Mouse (Mus musculus) kidney, postnatal 25 days (tissue): Measurements from ENCODE around the gene Ube2o.

Experiments used
- DNase-seq, 2 experiments: peaks; one replicate each; pipeline ENCODE4 v3.0.0; 2021; ENCODE audit warnings: mixed read lengths in 2 of 2

The Ube2o gene

DNA sequence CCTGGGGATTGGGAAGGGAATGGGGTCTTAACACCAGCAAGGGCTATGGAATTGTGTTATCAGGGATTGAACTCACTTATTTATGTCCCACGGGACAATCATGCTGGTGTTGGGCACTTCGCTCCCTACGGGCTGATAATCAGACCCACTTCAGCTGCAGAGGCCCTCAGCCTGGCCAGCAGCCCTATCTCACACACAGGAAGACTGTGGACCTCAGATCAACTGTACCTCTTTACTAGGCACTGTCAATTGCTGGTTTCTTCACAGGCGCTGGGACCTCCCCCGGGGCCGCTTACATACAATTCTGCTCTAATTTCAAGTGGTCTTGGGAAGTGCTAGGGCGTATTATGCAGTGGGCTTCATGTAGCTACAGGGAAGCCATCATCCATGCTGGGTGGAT, 44.6 kb downstream of the Ube2o start:
- DNase-seq = no peak

DNA sequence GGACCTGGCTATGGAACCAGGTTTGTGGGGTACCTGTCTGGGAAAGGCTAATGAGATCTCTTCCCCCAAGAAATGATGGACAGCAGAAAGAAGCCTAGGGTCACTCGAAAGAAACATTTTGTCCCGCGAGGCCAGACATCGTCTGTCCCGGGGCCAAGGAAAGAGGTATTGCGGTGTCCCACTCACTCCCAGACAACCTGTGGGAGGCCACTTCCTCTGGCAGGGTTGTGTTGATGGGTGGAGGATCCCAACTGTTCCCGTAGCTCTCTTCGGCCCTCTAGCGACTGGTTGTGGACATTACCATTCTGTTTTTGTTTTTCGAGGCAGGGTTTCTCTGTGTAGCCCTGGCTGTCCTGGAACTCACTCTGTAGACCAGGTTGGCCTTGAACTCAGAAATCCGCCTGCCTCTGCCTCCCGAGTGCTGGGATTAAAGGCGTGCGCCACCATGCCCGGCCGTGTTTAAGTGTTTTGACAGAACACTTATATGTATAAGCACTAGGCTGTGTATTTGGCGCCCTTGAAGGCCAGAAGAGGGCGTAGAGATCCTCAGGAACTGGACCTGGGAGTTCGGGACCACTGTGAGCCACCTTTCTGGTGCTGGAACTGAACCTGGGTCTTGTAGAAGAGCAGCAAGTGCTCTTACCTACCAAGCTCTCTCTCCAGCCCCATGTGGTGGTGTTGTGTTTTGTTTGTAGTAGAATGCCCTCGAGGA, 46.9 kb downstream of the Ube2o start:
- DNase-seq = peak; percentile 79

DNA sequence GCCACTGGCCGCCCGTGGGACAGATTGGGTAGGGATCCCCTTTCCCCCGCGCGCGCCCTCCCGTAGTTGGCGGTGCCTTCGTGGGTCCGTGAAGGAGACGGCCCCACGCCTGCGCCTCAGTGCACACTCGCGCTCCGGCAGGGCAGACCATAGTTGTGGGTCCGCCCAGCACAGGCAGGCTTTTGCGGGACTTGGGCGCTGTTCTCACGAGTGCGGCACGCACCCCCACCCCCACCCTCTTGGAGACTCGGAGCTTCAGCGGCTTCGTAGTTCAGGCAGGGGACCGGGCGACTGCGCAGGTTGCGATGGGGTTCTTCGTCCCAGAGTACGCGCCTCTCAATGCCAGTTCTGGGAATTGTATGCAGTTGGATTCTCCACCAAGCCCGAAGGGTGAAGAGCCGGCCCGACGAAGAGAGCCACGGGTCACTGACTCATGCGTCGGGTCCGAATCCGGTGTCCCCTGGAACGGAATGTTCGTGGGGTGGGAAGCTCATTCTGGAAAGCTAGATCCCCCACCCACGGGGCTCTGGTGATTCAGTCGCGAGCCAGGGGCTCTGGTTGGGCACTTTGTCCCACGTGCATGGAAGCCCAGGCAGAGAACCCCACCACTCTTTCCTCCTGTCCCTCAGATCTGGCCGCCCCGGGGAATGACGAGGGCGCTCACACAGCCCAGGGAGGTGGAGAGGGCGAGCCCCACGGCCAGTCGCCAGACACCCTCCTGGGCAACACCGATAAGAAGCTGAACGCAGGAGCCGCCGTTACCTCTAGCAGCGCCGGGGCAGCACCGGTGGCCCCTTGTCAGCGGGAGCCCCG, 47.7 kb downstream of the Ube2o start:
- DNase-seq = peak; percentile 24 to 65

DNA sequence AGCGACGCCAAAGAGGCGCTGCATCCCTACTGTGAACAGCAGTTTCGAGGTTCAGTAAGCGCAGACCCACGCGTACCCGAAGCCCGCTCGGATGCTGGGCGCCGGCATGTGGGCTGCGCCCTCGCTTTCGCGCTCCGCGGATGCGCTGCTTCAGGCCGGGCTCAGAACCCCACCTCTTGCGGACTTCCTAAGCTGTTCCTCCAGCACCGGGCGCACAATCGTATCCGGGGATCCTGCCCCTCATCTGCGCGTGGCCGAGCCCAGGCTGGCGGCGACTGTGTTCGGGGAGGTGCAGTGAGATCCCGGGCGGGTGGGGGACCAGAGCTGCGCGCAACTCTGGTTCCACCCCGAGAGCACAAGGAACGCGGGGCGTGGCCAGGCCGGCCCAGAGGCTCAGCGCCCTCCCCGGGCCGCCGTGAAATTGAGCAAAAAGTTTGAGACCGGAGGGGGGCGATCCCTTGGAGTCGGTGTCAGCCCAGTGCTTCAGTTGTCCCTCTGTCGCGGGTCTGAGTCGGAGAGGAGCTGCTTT, 48.4 kb downstream of the Ube2o start:
- peak; percentile 79 to 86 for DNase-seq

DNA sequence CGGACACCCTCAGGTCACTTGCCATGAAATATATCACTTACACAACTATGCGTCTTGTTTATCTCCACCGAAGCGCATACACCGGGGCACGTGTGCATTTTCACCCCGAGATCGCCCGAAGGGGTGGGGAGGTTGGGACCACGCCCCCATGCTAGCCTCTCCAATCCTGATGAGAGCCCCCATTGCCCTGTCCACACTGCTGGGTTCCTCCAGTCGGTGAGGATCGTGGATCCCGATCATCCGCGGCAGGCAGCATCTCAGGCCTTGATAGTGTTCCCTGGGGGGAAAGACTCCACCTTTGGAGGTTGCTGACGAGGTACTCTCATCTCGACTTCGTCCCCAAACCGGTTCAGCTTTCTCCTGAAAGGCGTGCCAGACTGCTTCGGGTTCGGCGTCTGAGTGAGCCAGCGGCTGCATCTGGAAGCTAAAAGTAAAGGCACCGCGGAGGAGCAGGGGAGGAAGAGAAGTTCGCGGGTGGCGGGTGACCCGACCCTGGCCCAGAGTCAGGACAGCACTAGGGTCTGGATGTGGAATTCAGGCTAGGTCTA, 48.9 kb downstream of the Ube2o start:
- peak; percentile 24 to 65 for DNase-seq

DNA sequence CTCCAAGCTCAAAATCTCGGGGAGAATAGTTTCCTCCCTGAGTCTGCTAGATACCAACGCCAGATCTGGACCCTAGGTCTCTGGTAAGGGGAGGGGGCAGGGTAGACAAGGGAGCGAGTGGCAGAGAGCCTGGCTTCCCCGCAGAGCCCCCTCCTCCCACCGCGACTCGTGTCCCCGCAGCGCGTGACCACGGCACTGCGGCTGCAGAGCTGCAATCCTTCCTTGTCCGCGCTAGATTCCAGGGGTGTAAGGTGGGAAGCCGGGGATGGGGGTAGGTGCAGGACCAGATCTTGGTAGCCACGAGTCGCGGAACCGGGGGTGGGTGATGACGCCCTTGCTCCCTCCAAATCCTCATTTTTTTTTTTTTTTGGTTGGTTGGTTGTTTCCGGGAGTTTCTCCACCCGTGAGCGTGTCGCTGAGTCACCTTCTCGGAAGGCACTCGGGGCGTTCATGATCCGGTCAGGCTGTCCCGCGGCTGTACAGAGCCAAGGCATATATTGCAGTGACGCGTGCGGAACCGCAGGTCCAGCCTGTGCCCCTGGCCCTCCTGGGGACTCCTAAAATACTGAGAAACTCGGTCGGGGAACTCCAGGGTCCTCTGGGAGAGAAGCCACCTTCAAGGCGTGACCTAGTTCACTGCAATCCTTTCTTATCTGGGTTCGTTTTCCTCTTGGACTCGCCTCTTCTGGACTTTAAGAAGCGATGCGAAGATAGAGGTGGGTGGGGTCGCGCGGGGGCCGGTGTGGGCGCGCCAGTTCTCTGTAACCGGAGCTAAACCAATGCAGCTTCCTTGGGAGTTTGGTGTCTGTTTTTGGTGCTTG, 49.7 kb downstream of the Ube2o start:
- DNase-seq = no peak

DNA sequence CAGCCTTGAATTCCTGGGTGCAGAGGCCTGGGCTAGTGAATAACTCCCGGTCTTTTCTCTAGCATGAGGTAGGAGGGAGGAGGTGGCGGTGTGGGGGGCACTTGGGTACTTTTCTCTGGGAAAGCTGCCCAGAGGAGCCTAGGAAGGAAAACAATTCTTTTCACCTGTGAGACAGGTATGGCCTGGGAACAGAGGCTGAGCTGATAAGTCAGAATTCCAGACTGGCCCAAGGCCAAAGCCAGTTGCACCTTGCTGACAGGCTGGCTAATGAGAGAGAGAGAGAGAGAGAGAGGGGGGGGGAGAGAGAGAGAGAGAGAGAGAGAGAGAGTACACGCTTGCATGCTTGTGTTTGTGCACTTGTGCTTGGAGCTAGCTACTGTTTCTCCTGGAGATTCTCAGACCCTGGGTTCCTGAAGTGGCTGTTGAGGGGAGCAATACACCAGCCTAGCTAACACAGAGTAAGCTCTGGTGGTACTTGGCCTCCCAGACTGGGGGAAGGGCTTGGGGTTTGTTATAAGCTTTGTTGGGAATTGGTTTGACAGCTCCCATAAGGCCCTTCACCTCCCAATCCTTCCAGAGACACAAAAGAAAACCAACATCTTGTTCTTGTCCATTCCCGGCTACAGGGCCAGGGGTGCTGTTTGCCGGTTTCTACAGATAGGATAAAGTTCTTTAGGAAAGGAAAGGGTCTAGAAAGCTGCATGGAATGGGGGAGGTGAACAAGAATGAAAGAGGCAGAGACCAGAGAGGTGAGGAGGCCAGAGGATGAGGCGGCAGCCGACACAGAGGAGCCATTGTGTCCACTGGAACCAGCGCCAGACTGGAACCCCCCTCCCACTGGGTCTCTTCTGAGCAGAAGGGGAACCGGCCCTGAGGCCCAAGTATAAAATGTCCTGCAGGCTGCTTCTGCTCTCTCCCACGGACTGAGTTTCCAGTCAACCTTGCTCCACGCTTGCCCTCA, 50.8 kb downstream of the Ube2o start, which contains the start of gene Sphk1:
Sphk1 (plus strand) TSS at position 739 of the 961 bp plus-strand sequence.
- DNase-seq = peak; percentile 54 to 65

DNA sequence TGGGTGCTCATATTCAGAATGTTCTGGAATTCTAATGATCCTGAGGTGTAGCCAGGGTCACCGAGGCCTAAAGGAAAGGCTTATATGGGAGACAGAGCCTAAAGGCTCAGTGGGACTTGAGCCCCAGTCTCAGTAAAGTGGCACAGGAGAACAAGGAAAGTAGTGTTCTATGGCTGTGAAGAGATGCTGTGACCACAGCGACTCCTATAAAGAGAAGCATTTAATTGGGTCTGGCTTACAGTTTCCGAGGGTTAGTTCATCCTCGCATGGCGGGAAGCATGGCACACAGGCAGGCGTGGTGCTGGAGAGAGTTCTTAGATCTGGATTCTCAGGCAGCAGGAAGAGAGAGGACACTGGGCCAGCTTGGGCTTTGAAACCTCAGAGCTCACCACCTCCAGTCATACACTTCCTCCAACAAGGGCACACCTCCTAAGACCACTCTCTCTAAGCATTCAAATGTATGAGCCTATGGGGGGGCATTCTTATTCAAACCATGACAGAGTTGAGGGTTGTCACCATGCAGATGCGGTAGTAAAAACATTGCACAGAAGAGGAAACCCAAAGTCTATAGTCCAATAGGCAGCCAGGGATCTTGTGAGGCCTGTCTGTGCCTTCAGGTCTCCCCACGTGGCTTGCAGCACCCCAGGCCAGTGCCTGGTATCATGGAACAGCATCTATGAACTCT, 52.5 kb downstream of the Ube2o start:
- DNase-seq = no peak

DNA sequence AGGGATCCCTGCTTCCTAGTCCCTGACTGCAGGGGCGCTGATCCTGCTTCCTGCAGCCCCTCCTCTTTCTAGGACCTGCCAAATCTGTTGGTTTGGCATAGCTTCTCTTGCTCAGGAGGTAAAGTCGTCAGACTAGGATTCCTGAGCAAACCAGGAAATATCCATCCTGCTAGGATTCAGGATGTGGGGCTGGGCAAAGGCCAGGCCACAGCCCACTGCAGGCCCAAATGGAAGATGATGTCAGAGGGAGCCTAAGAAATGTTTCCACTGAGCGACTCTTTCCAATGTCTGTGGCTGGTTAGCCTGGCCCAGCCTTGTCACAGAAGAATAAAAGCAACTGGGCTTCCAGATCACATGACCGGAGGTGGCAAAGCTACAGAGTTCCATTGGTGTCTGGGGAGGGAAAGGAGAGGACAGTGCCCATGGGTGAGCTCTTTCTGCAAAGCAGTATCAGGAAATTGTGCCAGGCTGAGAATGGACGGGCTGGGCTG, 57.5 kb downstream of the Ube2o start:
- DNase-seq = peak in 1 of 2 experiments; percentile 59

DNA sequence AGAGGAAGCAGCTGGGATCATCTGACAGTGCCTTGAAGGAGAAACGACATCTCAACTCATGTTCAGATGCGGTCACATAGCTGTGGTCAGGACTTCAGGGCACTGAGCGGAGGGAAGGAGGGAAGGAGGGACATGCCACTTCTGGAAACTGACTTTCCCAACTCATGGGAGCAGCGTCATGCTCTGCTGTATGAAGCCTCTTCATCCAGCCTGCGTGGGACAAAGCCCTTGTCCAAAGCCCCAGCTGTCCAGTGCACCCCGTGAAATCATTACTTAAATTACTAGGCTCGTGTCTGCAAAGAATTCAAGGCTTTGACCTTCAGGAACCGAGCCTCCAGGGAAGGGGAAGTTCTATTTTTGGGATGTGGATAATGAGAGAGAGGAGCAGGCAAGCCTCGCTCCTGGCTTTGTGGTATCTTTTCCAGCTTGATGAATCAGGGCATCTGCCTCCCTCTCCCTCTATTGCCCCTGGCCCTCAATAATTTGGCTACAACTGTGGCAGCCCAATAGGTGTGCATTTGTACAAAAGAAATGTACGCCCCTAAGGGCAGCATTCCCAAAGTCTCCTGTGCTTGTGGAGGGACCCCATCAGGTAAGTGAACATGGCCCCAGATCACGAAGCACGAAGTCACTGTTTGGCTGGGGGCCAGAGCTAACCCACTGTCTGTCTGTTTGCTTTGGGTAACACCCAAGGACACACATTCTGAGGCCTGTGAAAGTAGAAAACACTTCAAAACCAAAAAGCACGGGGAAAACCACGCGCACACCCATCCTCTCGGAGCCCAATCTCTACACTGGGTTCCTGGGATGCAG, 58.2 kb downstream of the Ube2o start:
- DNase-seq = peak; percentile 30 to 60

DNA sequence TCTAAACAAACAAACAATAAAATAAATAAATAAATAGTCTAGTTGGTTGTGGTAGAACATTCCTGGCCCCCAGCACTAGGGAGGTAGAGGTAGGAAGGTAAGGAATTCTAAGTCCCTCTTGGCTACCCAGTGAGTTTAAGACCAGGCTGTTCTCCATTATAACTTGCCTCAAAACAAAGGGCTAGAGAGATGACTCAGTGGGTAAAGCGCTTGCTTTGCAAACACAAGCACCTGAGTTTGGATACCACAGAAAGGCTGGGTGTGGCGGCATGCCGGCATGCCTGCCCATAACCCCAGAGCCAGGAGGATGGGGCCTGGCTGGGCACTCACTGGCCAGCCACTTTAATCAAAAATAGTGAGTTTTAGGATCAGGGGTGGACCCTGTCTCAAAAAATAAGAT, 59.2 kb downstream of the Ube2o start:
- DNase-seq = no peak

DNA sequence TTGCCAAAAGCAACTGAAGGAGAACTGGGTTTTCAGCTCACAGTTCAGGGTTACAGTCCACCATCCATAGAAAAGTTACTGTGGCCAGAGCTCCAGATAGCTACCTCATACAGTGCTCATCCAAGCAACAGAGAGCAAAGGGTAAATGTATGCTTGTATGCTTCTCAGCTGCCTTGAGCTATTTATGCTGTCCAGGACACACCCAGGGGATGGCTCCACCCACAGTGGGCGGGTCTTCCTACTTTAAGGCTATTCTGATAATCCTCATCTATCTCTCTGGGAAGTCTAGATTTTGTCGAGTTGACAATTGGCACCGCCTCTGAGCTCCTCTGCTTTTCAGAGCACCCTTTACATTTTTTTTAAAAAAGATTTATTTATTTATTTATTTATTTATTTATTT, 60.1 kb downstream of the Ube2o start:
- DNase-seq = peak in 1 of 2 experiments; percentile 50

DNA sequence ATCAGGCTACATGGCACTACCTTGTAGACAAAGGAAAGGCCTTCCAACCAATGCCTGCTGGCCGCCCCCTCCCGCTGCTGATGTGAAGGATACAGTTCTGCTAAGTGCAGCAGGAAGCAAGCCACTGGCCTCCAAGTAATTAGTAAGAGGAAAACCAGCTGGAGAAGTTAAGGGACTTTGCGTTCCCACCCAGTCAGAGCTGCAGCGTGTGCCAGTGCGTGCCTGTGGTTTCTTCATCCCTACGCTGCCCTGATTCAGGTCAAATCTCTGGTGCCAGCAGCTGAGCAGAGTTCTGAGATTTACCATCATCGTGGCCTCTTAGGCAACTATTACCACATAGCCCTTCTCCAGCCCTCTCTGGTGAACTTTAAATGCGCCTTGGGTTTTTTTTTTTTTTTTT, 62.8 kb downstream of the Ube2o start:
- DNase-seq = peak; percentile 33 to 66

DNA sequence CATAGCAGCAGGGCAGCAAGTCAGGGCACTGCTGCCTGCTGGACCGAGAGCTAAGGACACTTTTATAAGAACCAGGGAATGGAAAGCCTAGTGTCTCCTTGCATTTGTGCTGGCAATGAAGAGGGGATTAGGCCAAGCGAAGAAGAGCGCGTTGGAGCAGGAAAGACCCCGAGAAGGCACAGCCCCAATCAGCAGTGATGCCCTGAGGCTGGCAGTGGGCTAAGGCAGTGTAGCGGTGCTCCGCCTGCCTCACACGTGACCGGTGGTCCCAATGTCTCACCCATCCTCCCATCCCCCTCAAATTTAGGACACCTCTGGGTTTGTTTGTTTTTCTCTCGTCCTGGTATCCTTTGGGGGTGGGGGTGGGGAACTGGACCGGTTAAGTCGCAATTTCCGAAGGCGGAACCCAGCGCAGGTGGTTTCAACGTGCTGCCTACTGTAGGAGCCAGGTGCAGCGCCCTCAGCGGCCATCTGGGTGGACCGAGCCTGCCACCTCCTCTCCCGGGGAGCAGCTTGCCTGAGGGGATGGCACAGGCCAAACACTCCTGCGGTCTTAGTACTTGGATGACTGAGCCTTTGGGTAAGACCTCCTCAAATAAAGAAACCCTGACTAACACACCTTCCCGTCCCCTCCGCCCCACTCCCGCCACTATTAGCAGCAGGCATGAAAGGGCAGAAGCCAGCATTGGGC, 65.8 kb downstream of the Ube2o start:
- DNase-seq = peak; percentile 30 to 73

DNA sequence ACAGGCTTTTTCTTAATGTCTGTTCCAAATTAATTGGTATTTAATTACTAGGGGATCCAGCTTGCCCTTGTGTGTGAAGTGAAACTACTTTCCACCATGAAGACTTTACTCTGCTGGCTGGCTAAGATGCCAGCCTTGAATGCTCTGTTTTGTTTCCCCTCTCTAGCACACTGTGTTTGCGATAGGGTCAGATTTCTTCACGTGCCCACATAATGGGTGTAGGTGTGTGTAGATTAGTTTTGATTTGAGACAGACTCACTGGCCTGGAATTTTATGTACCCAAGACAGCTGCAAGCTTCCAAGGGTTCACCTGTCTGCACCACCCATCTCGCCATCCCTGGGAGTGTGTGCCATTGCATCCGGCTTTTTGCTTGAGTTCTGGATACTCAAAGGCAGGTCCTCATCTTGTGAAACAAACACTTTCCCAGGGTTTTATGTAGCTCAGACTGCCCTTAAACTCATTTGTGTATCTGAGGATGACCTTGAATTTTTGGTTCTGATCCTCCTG, 67.7 kb downstream of the Ube2o start:
- no peak for DNase-seq

DNA sequence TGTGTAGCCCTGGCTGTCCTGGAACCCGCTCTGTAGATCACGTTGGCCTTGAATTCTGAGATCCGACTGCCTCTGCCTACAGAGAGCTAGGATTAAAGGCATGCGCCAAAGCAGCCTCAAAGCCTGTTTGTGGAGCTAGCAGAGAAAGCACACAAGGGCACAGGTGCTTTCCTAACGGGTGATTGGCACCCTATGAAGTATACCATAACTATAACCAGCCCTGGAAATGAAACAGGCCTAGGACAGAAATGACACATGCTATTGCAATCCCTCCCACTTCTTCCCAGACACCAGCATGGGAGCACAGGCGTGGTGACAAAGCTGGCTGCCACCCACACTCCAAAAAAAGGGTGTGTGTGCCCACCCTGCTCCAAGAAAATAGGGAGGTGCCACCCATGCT, 68.3 kb downstream of the Ube2o start:
- DNase-seq = peak in 1 of 2 experiments; percentile 19

DNA sequence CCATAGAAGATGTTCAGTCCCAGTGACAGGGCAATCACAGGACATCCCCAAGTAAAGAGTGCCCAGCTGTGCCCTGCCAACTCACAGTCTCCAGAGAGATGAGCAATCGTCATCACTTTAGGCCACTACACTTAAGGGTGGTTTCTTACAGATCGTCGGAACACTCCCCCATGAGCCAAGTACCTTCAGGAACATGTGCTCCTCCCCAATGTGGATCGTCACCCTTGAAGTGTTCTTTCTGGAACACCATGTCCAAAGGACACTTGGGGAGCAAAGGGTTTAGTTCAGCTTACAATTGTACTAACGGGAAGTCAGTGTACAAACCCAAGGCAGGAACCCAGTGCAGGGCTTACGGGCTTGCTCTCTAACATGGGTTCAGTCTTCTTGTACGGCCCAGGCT, 69.1 kb downstream of the Ube2o start:
- DNase-seq = peak in 1 of 2 experiments; percentile 8

DNA sequence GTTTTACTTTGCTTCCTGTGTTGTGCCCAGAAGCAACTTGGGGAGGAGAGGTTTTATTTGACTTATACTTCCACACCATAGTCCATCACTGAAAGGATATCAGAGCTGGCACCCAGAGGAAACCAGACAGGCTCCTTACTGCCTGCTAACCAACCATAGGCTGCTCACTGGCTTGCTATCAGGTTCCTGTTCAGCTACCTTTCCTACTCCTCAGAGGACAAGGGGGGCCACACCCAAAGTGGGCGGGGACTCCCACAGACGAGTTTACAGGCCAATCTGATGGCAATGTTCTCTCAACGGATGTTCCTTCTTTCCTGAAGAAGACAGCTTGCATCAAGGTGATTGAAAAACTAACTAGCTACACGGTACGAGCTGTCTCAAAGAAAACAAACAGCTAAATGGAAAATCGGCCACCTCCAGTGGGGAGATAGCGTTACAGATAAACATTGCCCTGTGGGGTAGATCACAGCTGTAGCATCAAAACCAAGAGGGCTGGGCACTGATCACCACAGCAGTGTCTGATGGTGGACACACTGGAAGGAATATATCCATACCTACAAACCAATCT, 69.9 kb downstream of the Ube2o start:
- DNase-seq = peak in 1 of 2 experiments; percentile 23
